Mouse (Mus musculus) bone marrow, adult 2 months (tissue): Measurements from ENCODE around the gene Cdk17. TPM values are rescaled to one million over a fixed set of nuclear protein-coding genes. Genes with fewer than 3 reads are reported as not detected.

ENCODE experiments used
- H3K27ac ChIP-seq: fragments of 200-500 bp; 2 replicates; pipeline ENCODE4 v1.5.1; 2012; ENCODE audit warnings: low read depth, mild to moderate bottlenecking, control low read depth, inconsistent platforms, low read length; ENCODE audit not compliant: control insufficient read depth, poor library complexity, insufficient read depth
- H3K4me1 ChIP-seq: fragments of 200-500 bp; 2 replicates; pipeline ENCODE4 v1.6.1; 2011; ENCODE audit warnings: low read length; ENCODE audit not compliant: control insufficient read depth, insufficient read depth
- H3K4me3 ChIP-seq: fragments of 200-500 bp; replicated peaks from 2 replicates; pipeline ENCODE3; 2011; ENCODE audit warnings: mild to moderate bottlenecking, low read depth, low read length, control low read depth; ENCODE audit not compliant: control insufficient read depth
- CTCF ChIP-seq: fragments of 200-500 bp; IDR thresholded peaks from 2 replicates; pipeline ENCODE4 v1.5.1; 2011; ENCODE audit warnings: low read length, control low read depth; ENCODE audit not compliant: control insufficient read depth, insufficient read depth
- POLR2A ChIP-seq: fragments of 200-500 bp; IDR thresholded peaks from 2 replicates; pipeline ENCODE4 v1.6.1; 2011; ENCODE audit warnings: low read depth, mild to moderate bottlenecking, control low read depth, low read length, borderline replicate concordance; ENCODE audit not compliant: control insufficient read depth
- WGBS: fragments of 180-500 bp; shearing (Covaris S2); methylation state at CpG from one replicate; pipeline ENCODE4 v1.1.7; 2018; 5-methylcytosine and 5-hydroxymethylcytosine counted together
- polyA plus RNA-seq: library from polyadenylated mRNA; stranded (reverse); fragments of >200 nt; gene quantifications from 2 replicates; pipeline ENCODE4 v1.2.4, GENCODE M21; 2011; ENCODE audit warnings: low replicate concordance; ENCODE audit not compliant: missing spikeins, insufficient read depth, insufficient read length

Cdk17 gene
- polyA plus RNA-seq, 1 experiment: 19.5 TPM

DNA sequence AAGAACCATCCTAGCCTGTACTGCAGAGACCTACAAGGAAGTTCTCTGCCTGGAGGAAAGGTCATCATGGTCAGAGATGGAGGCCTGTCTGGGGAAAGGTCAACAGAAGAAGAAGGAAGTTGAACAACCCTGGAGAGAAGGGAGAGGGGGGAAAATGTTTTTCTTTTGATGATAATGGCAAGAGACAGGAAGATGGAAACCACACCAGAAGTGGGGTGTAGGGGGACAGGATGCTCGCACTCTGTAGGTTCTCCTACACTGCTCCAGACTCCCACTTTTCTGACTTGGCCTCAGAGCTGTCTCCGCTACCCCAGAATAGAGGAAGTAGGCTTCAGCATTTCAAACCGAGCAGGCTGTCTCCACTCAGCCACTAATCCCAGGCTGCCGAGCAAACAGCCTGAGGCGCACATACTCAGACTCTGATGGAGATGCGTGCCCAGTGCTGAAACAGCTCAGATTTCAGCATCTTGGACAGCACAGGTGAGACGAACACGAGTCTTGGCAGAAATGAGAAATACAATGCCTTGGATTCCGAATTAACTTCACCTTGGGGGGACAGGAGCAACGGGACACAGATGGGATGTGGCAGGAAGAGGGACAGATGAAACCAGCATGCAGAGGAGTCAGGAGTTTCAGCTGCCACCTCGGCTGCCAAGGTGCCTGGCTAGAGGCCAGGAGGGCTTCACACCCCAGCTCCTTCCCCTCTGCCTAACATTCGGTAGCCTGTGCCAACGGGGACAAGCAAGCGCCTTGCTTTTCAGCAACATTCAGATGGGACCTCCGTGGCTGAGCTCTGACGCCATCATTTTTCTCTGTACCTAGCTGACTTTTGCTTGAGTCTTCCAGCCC is 100.7 kb downstream of the Cdk17 start:
- peaks cover 5% of the 10 kb centered on the region for H3K4me1 ChIP-seq
- WGBS: 9% methylated on average over 16 of the region's 16 CpGs
- H3K4me3 ChIP-seq: peak overlapping the region; percentile 2
- peak overlapping the region; percentile 35 for H3K27ac ChIP-seq
- TF ChIP-seq CTCF (no peak), POLR2A (no peak)

DNA sequence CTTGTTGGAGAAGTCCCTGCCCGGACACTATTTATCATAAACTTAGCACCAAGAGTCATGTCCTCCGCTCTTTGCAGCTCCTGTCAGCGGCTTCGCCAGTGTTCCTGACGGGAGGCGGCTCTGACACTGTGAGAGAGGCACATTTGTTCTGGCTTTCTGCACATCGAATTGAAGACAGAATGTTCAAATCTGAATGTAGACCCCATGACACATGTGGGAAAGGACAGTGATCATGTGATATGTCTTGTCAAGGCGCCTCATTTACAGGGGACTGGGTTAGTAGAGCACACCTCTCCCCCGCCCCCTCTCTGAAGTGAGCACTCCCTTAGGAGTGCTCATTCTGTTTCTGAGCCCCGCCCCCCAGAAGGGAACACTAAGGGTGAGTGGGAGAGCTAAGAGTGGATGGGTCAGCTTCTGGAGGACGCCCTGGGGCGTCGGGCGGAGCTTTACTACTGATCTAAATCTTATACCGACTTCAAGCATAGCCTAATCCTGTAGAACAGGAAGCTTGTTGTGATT is 101.4 kb downstream of the Cdk17 start:
- Histone ChIP-seq H3K4me1 (peaks cover 5% of the 10 kb centered on the region), H3K27ac (no peak overlapping the region), H3K4me3 (no peak overlapping the region)
- WGBS: 38% methylated on average over 15 of the region's 15 CpGs
- TF ChIP-seq POLR2A: no peak

DNA sequence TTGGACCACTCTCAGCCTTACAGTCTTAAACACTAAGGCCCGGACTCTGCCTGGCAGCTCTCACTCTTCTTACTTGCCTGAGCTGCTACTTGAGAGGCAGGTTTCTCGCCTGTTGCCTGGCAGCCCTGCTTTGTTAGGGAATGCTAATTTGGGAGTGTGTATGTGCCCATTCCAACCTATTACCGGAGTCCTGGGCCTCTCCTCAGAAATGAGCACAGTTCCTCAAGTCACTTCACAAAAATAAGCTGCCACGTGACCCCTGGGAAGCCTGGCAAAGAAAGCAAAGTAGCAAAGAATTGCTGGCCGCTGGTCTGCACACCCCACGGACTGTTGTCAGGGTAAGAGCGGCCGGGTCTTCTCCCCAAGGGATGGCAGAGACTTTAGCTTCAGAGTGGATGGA is 102.8 kb downstream of the Cdk17 start:
- Histone ChIP-seq H3K4me1 (peaks cover 5% of the 10 kb centered on the region), H3K4me3 (no peak overlapping the region), H3K27ac (no peak overlapping the region)
- TF ChIP-seq CTCF: no peak
- no peak for TF ChIP-seq POLR2A
- WGBS: 82% methylated on average over 8 of the region's 8 CpGs

DNA sequence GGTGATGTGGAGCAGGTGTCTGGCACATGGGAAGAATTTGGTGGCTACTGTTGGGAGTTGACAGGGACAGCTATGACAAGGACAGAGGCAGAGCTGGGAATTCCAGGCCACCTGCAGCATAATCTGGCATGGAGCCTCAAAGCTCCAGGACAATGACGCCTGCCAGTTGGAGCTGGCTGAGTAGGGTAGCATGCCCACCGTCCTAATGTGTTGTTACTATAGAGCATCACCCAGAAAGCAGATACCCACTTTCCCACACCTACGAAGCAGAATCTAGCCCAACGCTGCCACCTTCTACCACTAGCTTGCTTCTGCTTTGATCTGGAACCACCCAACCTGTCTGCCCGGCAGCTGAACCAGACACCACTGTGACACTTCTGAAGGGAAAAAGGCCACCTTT is 103.3 kb downstream of the Cdk17 start:
- 88% methylated on average over 5 of the region's 5 CpGs for WGBS
- TF ChIP-seq POLR2A: no peak
- no peak for TF ChIP-seq CTCF
- Histone ChIP-seq H3K4me1 (peaks cover 5% of the 10 kb centered on the region), H3K4me3 (no peak overlapping the region), H3K27ac (no peak overlapping the region)

DNA sequence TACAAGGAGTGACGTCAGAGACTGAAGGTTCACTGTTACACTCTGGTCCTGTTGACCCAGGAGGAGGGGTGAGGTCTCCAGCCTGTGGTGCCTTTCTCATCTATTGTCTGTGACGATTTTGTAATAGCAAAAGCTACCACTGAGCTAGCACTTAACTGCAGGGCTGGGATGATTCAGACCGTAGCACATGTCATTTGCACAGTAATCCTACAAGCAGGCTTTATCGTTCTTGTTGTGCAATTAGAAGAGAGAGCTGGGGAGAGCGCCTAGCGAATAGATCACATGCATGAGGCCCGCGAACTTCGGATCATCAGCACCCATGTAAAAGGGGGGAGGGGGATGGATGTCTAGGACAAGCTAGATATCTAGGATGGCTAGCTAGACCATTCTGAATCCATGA is 105.2 kb downstream of the Cdk17 start:
- Histone ChIP-seq H3K4me1 (peaks cover 5% of the 10 kb centered on the region), H3K27ac (no peak overlapping the region), H3K4me3 (no peak overlapping the region)
- WGBS: 79% methylated on average over 9 of the region's 9 CpGs
- TF ChIP-seq CTCF (no peak), POLR2A (no peak)

DNA sequence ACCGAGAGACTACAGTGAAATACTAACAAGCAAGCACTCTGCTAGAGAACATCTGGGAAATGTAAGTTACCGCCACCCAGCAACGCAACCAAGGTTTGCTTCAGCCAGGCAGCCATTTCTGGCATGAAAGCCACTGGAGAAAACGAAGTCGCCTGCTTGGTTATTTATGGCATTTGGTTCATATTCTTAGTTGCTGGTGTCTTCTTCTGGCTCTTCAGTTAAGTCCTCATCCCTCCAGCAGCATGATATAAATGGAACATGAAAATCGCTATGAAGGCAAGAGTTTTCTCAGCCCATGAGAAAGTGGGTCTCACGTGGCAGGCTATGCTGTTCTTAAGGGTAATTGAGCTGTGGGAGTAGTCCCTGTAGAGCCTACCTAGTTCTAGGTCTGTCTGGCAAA is 105.8 kb downstream of the Cdk17 start:
- 89% methylated on average over 7 of the region's 7 CpGs for WGBS
- TF ChIP-seq POLR2A (no peak), CTCF (no peak)
- Histone ChIP-seq H3K4me1 (peaks cover 1% of the 10 kb centered on the region; the same call in 1 of the 2 replicates), H3K4me3 (no peak overlapping the region), H3K27ac (no peak overlapping the region)

DNA sequence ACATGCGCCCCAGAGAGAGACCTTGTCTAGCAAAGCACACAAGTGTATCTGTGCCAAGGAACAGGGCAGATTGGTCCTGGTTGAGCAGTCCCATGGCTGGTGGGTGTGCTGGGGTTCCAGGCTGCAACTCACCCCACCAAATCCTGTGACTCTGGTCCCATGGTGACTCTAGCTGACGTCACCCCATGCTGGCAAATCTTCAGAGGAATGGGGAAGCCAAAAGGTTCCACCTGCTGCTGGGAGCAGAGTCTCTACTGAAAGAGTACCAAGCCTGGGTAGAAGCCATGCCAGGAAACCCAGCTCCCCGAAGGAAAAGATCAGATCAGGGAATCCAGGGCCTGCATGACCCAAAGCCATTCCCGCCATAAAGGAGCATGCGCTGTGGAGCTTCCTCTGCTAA is 106.8 kb downstream of the Cdk17 start:
- no peak for TF ChIP-seq CTCF
- TF ChIP-seq POLR2A: no peak
- Histone ChIP-seq H3K4me1 (no peaks in the 10 kb centered on the region; the same call in 1 of the 2 replicates), H3K4me3 (no peak overlapping the region), H3K27ac (no peak overlapping the region)
- WGBS: 79% methylated on average over 5 of the region's 5 CpGs

DNA sequence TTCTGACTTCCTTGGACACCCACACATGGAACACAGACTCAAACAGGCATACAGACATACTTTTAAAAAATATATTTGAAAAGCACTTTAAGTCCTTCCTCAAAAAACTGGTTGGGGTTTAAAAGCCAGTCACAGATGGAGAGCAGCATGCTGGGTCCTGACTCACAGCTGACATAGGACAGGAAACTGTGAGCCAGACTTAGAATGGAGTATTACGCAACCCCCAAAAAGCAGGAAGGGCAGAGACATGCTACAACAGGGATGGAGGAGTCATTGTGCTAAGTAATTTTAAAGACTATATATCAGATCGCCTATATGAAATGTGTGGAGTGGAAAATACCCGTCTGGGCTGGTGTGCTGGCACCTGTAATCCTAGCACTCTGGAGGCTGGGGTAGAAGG is 107.7 kb downstream of the Cdk17 start:
- H3K4me3 ChIP-seq: no peak overlapping the region
- no peak overlapping the region for H3K27ac ChIP-seq
- TF ChIP-seq POLR2A (no peak), CTCF (no peak)
- WGBS: 62% methylated on average over 3 of the region's 3 CpGs
- H3K4me1 ChIP-seq: no peaks in the 10 kb centered on the region; the same call in 1 of the 2 replicates
